Mouse (Mus musculus): ENCODE data around the gene Hpn. TPM values are rescaled to one million over a fixed set of nuclear protein-coding genes. Genes with fewer than 3 reads are reported as not detected.

Hpn gene
- polyA plus RNA-seq, 2 experiments: 2.5 to 5.5 TPM

- Histone ChIP-seq H3K9me3 (ENCODE audit: control insufficient read depth, low read length) (no peaks in the 10 kb centered on the region), H3K9ac (ENCODE audit: low read depth, low read length, severe bottlenecking) (no peak overlapping the region), H3K4me3 (replicated peaks; ENCODE audit: low read length) (no peak overlapping the region), H3K27ac (replicated peaks; ENCODE audit: low read depth, low read length) (no peak overlapping the region), H3K27me3 (ENCODE audit: control insufficient read depth, insufficient read depth, low read length) (no peaks in the 10 kb centered on the region), H3K36me3 (ENCODE audit: control insufficient read depth, insufficient read depth, low read length) (no peaks in the 10 kb centered on the region), H3K4me2 (replicated peaks; ENCODE audit: low read depth, low read length, severe bottlenecking) (no peak overlapping the region), H3K4me1 (ENCODE audit: control insufficient read depth, insufficient read depth, low read length) (peaks cover 6% of the 10 kb centered on the region)
- 73% methylated on average over 10 of the region's 11 CpGs for WGBS
- ATAC-seq (ENCODE audit: low FRiP score, low read depth) (no peak), DNase-seq (ENCODE audit: low spot score) (no peak)
- no peak for TF ChIP-seq POLR2A (IDR thresholded peaks at IDR 0.05; ENCODE audit: borderline replicate concordance, extremely low read depth, insufficient read depth, insufficient read length)
Observed at GRCm38 (mm10) chr7:31059919-31060620, 55.0 kb downstream of the Hpn start.

- WGBS: 0% methylated on average over 2 of the region's 2 CpGs
- DNase-seq (ENCODE audit: low spot score) (peak; percentile 70), ATAC-seq (ENCODE audit: low FRiP score, low read depth) (0 out of 2 replicates have a peak, but pooled peaks have one; percentile 36)
- H3K4me2 ChIP-seq (replicated peaks; ENCODE audit: low read depth, low read length, severe bottlenecking): no peak within 1 kb of the TSS
- no peaks in the 10 kb centered on the region for H3K27me3 ChIP-seq (ENCODE audit: control insufficient read depth, insufficient read depth, low read length)
- no peaks in the 10 kb centered on the region for H3K36me3 ChIP-seq (ENCODE audit: control insufficient read depth, insufficient read depth, low read length)
- TF ChIP-seq POLR2A (IDR thresholded peaks at IDR 0.05; ENCODE audit: borderline replicate concordance, extremely low read depth, insufficient read depth, insufficient read length): no peak
- peaks cover 15% of the 10 kb centered on the region for H3K4me1 ChIP-seq (ENCODE audit: control insufficient read depth, insufficient read depth, low read length)
- no peak within 1 kb of the TSS for H3K4me3 ChIP-seq (replicated peaks; ENCODE audit: low read length)
- H3K9me3 ChIP-seq (ENCODE audit: control insufficient read depth, low read length): no peaks in the 10 kb centered on the region
- no peak within 1 kb of the TSS for H3K27ac ChIP-seq (replicated peaks; ENCODE audit: low read depth, low read length)
- H3K9ac ChIP-seq (ENCODE audit: low read depth, low read length, severe bottlenecking): no peak within 1 kb of the TSS
Observed at GRCm38 (mm10) chr7:31059108-31059507, 56.0 kb downstream of the Hpn start, which contains the start of gene Lgi4. Gene Lgi4 (plus strand): TSS chr7:31059342.

- DNase-seq (ENCODE audit: low spot score) (no peak), ATAC-seq (ENCODE audit: low FRiP score, low read depth) (no peak)
- no peak overlapping the region for H3K27ac ChIP-seq (replicated peaks; ENCODE audit: low read depth, low read length)
- TF ChIP-seq POLR2A (IDR thresholded peaks at IDR 0.05; ENCODE audit: borderline replicate concordance, extremely low read depth, insufficient read depth, insufficient read length): no peak
- H3K4me3 ChIP-seq (replicated peaks; ENCODE audit: low read length): no peak overlapping the region
- H3K9ac ChIP-seq (ENCODE audit: low read depth, low read length, severe bottlenecking): no peak overlapping the region
- peaks cover 5% of the 10 kb centered on the region; the same call in 1 of the 2 replicates for H3K27me3 ChIP-seq (ENCODE audit: control insufficient read depth, insufficient read depth, low read length)
- 84% methylated on average over 6 of the region's 6 CpGs for WGBS
- no peak overlapping the region for H3K4me2 ChIP-seq (replicated peaks; ENCODE audit: low read depth, low read length, severe bottlenecking)
- H3K4me1 ChIP-seq (ENCODE audit: control insufficient read depth, insufficient read depth, low read length): peaks cover 21% of the 10 kb centered on the region
- no peaks in the 10 kb centered on the region for H3K9me3 ChIP-seq (ENCODE audit: control insufficient read depth, low read length)
- no peaks in the 10 kb centered on the region for H3K36me3 ChIP-seq (ENCODE audit: control insufficient read depth, insufficient read depth, low read length)
Observed at GRCm38 (mm10) chr7:31058211-31058610, 56.9 kb downstream of the Hpn start.

DNA sequence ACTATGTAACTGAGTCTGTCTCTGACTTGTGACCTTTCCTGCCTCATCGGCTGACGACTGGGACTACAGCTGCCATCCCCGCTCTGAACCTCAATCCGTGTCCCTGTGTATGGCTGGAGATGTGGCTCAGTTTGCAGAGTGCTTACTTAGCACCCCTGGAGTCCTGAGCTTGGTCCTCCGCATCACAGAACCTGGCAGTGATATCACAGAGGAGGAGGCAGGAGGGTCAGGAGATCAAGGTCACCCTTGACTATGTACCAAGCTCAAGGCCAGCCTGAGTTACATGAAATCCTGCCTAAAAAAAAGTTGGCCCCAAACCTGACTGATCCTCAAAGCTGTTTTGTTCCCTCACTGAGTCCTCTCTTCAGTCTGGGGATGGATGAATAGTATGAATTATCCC lies 57.4 kb downstream of the Hpn start:
- peaks cover 26% of the 10 kb centered on the region for H3K4me1 ChIP-seq (ENCODE audit: control insufficient read depth, insufficient read depth, low read length)
- TF ChIP-seq POLR2A (IDR thresholded peaks at IDR 0.05; ENCODE audit: borderline replicate concordance, extremely low read depth, insufficient read depth, insufficient read length): no peak
- whole genome bisulfite sequencing: 71% methylated on average over 5 of the region's 5 CpGs
- H3K4me3 ChIP-seq (replicated peaks; ENCODE audit: low read length): no peak overlapping the region
- no peak overlapping the region for H3K9ac ChIP-seq (ENCODE audit: low read depth, low read length, severe bottlenecking)
- no peaks in the 10 kb centered on the region for H3K9me3 ChIP-seq (ENCODE audit: control insufficient read depth, low read length)
- no peak overlapping the region for H3K4me2 ChIP-seq (replicated peaks; ENCODE audit: low read depth, low read length, severe bottlenecking)
- no peak overlapping the region for H3K27ac ChIP-seq (replicated peaks; ENCODE audit: low read depth, low read length)
- no peaks in the 10 kb centered on the region for H3K36me3 ChIP-seq (ENCODE audit: control insufficient read depth, insufficient read depth, low read length)
- peaks cover 10% of the 10 kb centered on the region for H3K27me3 ChIP-seq (ENCODE audit: control insufficient read depth, insufficient read depth, low read length)
- no peak for ATAC-seq (ENCODE audit: low FRiP score, low read depth)
- DNase-seq (ENCODE audit: low spot score): no peak

- Histone ChIP-seq H3K36me3 (ENCODE audit: control insufficient read depth, insufficient read depth, low read length) (no peaks in the 10 kb centered on the region), H3K4me1 (ENCODE audit: control insufficient read depth, insufficient read depth, low read length) (peaks cover 32% of the 10 kb centered on the region), H3K4me3 (replicated peaks; ENCODE audit: low read length) (no peak within 1 kb of the TSS), H3K9ac (ENCODE audit: low read depth, low read length, severe bottlenecking) (no peak within 1 kb of the TSS), H3K9me3 (ENCODE audit: control insufficient read depth, low read length) (no peaks in the 10 kb centered on the region), H3K27me3 (ENCODE audit: control insufficient read depth, insufficient read depth, low read length) (peaks cover 17% of the 10 kb centered on the region), H3K27ac (replicated peaks; ENCODE audit: low read depth, low read length) (0 out of 2 replicates have a peak within 1 kb of the TSS, but pooled peaks have one; percentile 20), H3K4me2 (replicated peaks; ENCODE audit: low read depth, low read length, severe bottlenecking) (no peak within 1 kb of the TSS)
- ATAC-seq (ENCODE audit: low FRiP score, low read depth) (no peak), DNase-seq (ENCODE audit: low spot score) (no peak)
- 63% methylated on average over 2 of the region's 2 CpGs for WGBS
- no peak for TF ChIP-seq POLR2A (IDR thresholded peaks at IDR 0.05; ENCODE audit: borderline replicate concordance, extremely low read depth, insufficient read depth, insufficient read length)
Observed at GRCm38 (mm10) chr7:31057071-31057470, 58.0 kb downstream of the Hpn start, which contains the start of gene Fxyd1. Gene Fxyd1 (minus strand): TSS chr7:31057199.

Data from limb, embryonic 14.5 days (tissue).